Mouse (Mus musculus) heart, embryonic 15.5 days (tissue): ENCODE data around the gene Ptgis. TPM values are rescaled to one million over a fixed set of nuclear protein-coding genes. Genes with fewer than 3 reads are reported as not detected.

Experiments used
- ATAC-seq: fragments of 200-750 bp; cut with Nextera tagmentation; replicated peaks from 2 replicates; pipeline ENCODE4 v1.8.0; 2017; ENCODE audit warnings: low read depth, moderate TSS enrichment; ENCODE audit not compliant: insufficient number of reproducible peaks, insufficient read depth, low FRiP score
- H3K27ac ChIP-seq: fragments of 300-500 bp; sonication (generic); 2 replicates; pipeline ENCODE4 v1.5.1; 2015; ENCODE audit warnings: mild to moderate bottlenecking, inconsistent platforms
- H3K27me3 ChIP-seq: fragments of 300-500 bp; sonication (generic); 2 replicates; pipeline ENCODE4 v1.6.1; 2015; ENCODE audit warnings: inconsistent platforms
- H3K36me3 ChIP-seq: fragments of 300-500 bp; sonication (generic); 2 replicates; pipeline ENCODE4 v1.6.1; 2015; ENCODE audit warnings: mild to moderate bottlenecking, inconsistent platforms
- H3K4me1 ChIP-seq: fragments of 300-500 bp; sonication (generic); replicated peaks from 2 replicates; pipeline ENCODE4 v1.6.1; 2015; ENCODE audit warnings: inconsistent platforms
- H3K4me2 ChIP-seq: fragments of 300-500 bp; sonication (generic); 2 replicates; pipeline ENCODE4 v1.6.1; 2015; ENCODE audit warnings: inconsistent platforms, mild to moderate bottlenecking, moderate library complexity
- H3K4me3 ChIP-seq: fragments of 300-500 bp; sonication (generic); 2 replicates; pipeline ENCODE4 v1.5.1; 2015; ENCODE audit warnings: mild to moderate bottlenecking, inconsistent platforms
- H3K9ac ChIP-seq: fragments of 300-500 bp; sonication (generic); 2 replicates; pipeline ENCODE4 v1.6.1; 2015; ENCODE audit warnings: mild to moderate bottlenecking, inconsistent platforms
- H3K9me3 ChIP-seq: fragments of 300-500 bp; sonication (generic); replicated peaks from 2 replicates; pipeline ENCODE4 v1.6.1; 2016; ENCODE audit warnings: inconsistent platforms
- WGBS: fragments of 180-500 bp; shearing (Covaris S2); methylation state at CpG from one replicate; pipeline ENCODE4 v1.1.7; 2015; ENCODE audit warnings: mixed read lengths; 5-methylcytosine and 5-hydroxymethylcytosine counted together
- polyA plus RNA-seq: library from polyadenylated mRNA; unstranded; fragments of >200 nt; fragmentation: Nextera tagmentation; extraction: Ambion mirVana; gene quantifications from 2 replicates; pipeline ENCODE4 v1.2.1, GENCODE M21; 2015

Ptgis gene
- polyA plus RNA-seq, 1 experiment from 2014 or later: 22.5 TPM

- Histone ChIP-seq H3K4me1 (peaks cover 26% of the 10 kb centered on the region), H3K27ac (no peak overlapping the region), H3K36me3 (no peaks in the 10 kb centered on the region), H3K4me2 (no peak overlapping the region), H3K4me3 (no peak overlapping the region), H3K27me3 (peaks cover 74% of the 10 kb centered on the region), H3K9ac (no peak overlapping the region), H3K9me3 (no peaks in the 10 kb centered on the region)
- 51% methylated on average over 10 of the region's 10 CpGs for WGBS
- ATAC-seq: no peak
Measured at GRCm38 (mm10) chr2:167186544-167186943, 53.9 kb downstream of the Ptgis start.

- H3K9me3 ChIP-seq: no peaks in the 10 kb centered on the region
- H3K4me3 ChIP-seq: no peak overlapping the region
- ATAC-seq: no peak
- peaks cover 69% of the 10 kb centered on the region for H3K27me3 ChIP-seq
- no peaks in the 10 kb centered on the region for H3K36me3 ChIP-seq
- no peak overlapping the region for H3K9ac ChIP-seq
- 49% methylated on average over 13 of the region's 13 CpGs for whole genome bisulfite sequencing
- H3K27ac ChIP-seq: no peak overlapping the region
- H3K4me2 ChIP-seq: no peak overlapping the region
- peaks cover 26% of the 10 kb centered on the region for H3K4me1 ChIP-seq
Measured at GRCm38 (mm10) chr2:167186003-167186402, 54.4 kb downstream of the Ptgis start.

DNA sequence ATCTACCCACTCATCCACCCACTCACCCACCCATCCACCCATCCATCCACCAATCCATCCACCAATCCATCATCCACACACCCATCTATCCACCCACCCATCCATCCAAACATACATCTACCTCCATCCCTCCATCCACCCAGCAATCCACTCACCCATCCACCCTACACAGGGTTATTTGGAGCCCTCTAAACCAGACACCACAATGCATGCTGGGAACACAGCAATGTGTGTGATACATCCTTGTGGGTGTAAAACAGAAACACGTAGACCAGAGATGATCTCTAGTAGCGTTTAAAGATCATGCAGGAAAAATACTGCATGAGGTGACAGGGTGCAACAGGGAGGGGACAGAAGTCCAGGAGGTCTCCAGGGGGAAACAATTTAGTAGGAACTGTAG lies 55.0 kb downstream of the Ptgis start:
- no peak overlapping the region for H3K4me3 ChIP-seq
- no peak for ATAC-seq
- H3K9me3 ChIP-seq: no peaks in the 10 kb centered on the region
- H3K36me3 ChIP-seq: no peaks in the 10 kb centered on the region
- H3K9ac ChIP-seq: no peak overlapping the region
- H3K4me2 ChIP-seq: no peak overlapping the region
- peaks cover 63% of the 10 kb centered on the region for H3K27me3 ChIP-seq
- peaks cover 24% of the 10 kb centered on the region for H3K4me1 ChIP-seq
- 78% methylated on average over 2 of the region's 2 CpGs for WGBS
- H3K27ac ChIP-seq: no peak overlapping the region

GRCm38 (mm10) chr2:167181662-167182389 lies 58.6 kb downstream of the Ptgis start:
- Histone ChIP-seq H3K9me3 (no peaks in the 10 kb centered on the region), H3K27ac (no peak overlapping the region), H3K9ac (no peak overlapping the region), H3K27me3 (peaks cover 31% of the 10 kb centered on the region), H3K36me3 (no peaks in the 10 kb centered on the region), H3K4me1 (no peaks in the 10 kb centered on the region), H3K4me3 (no peak overlapping the region), H3K4me2 (no peak overlapping the region)
- WGBS: 78% methylated on average over 14 of the region's 14 CpGs
- ATAC-seq: no peak

GRCm38 (mm10) chr2:167181096-167181495 lies 59.3 kb downstream of the Ptgis start:
- WGBS: 77% methylated on average over 8 of the region's 8 CpGs
- H3K27ac ChIP-seq: no peak overlapping the region
- no peak overlapping the region for H3K4me2 ChIP-seq
- H3K9ac ChIP-seq: no peak overlapping the region
- H3K4me1 ChIP-seq: no peaks in the 10 kb centered on the region
- peaks cover 24% of the 10 kb centered on the region for H3K27me3 ChIP-seq
- H3K9me3 ChIP-seq: no peaks in the 10 kb centered on the region
- no peak for ATAC-seq
- no peaks in the 10 kb centered on the region for H3K36me3 ChIP-seq
- no peak overlapping the region for H3K4me3 ChIP-seq

GRCm38 (mm10) chr2:167179301-167179700 lies 61.1 kb downstream of the Ptgis start:
- WGBS: 77% methylated on average over 10 of the region's 10 CpGs
- Histone ChIP-seq H3K36me3 (no peaks in the 10 kb centered on the region), H3K4me1 (no peaks in the 10 kb centered on the region), H3K4me2 (no peak overlapping the region), H3K27me3 (peaks cover 6% of the 10 kb centered on the region; the same call in 1 of the 2 replicates), H3K9ac (no peak overlapping the region), H3K27ac (no peak overlapping the region), H3K4me3 (no peak overlapping the region), H3K9me3 (no peaks in the 10 kb centered on the region)
- ATAC-seq: no peak

GRCm38 (mm10) chr2:167177231-167177641 lies 63.2 kb downstream of the Ptgis start:
- Histone ChIP-seq H3K9me3 (no peaks in the 10 kb centered on the region), H3K4me2 (no peak overlapping the region), H3K9ac (no peak overlapping the region), H3K4me1 (no peaks in the 10 kb centered on the region), H3K36me3 (no peaks in the 10 kb centered on the region), H3K4me3 (no peak overlapping the region), H3K27me3 (peaks cover 4% of the 10 kb centered on the region; the same call in 1 of the 2 replicates), H3K27ac (no peak overlapping the region)
- ATAC-seq: no peak
- WGBS: 58% methylated on average over 10 of the region's 10 CpGs

DNA sequence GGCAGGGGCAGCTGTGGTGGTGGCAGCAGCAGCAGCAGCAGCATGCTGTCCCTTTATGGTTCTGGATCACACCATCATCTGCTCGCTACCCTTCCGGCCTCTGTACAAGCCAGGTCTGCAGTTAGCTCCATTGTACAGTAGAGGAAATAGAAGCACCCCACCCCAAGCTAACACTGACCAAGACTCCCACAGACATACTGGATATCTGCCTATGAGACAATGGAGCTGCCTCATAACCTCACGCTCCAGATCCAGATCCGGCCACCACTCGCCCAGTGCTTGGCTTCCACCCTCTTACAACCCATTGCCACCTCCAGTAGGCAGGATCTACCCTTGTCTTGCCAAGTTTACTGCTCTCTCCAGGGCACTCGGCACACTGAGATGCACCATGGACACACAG lies 65.1 kb downstream of the Ptgis start:
- 85% methylated on average over 6 of the region's 6 CpGs for WGBS
- Histone ChIP-seq H3K4me1 (no peaks in the 10 kb centered on the region), H3K4me2 (no peak overlapping the region), H3K27me3 (peaks cover 4% of the 10 kb centered on the region; the same call in 1 of the 2 replicates), H3K36me3 (no peaks in the 10 kb centered on the region), H3K9ac (no peak overlapping the region), H3K27ac (no peak overlapping the region), H3K9me3 (no peaks in the 10 kb centered on the region), H3K4me3 (no peak overlapping the region)
- no peak for ATAC-seq

GRCm38 (mm10) chr2:167173051-167173875 lies 67.1 kb downstream of the Ptgis start:
- peak; percentile 51 for ATAC-seq
- no peak overlapping the region for H3K4me3 ChIP-seq
- H3K9ac ChIP-seq: no peak overlapping the region
- no peaks in the 10 kb centered on the region for H3K36me3 ChIP-seq
- peak overlapping the region; percentile 56 for H3K27ac ChIP-seq
- peaks cover 9% of the 10 kb centered on the region for H3K4me1 ChIP-seq
- WGBS: 61% methylated on average over 5 of the region's 5 CpGs
- H3K4me2 ChIP-seq: no peak overlapping the region
- no peaks in the 10 kb centered on the region for H3K9me3 ChIP-seq
- peaks cover 4% of the 10 kb centered on the region; the same call in 1 of the 2 replicates for H3K27me3 ChIP-seq

- Histone ChIP-seq H3K4me1 (peaks cover 25% of the 10 kb centered on the region), H3K27ac (peak overlapping the region; percentile 18), H3K27me3 (no peaks in the 10 kb centered on the region), H3K4me3 (no peak overlapping the region), H3K9ac (no peak overlapping the region), H3K36me3 (no peaks in the 10 kb centered on the region), H3K9me3 (no peaks in the 10 kb centered on the region), H3K4me2 (no peak overlapping the region)
- peak; percentile 71 for ATAC-seq
- WGBS: 34% methylated on average over 11 of the region's 11 CpGs
Measured at GRCm38 (mm10) chr2:167167515-167168212, 72.7 kb downstream of the Ptgis start.

DNA sequence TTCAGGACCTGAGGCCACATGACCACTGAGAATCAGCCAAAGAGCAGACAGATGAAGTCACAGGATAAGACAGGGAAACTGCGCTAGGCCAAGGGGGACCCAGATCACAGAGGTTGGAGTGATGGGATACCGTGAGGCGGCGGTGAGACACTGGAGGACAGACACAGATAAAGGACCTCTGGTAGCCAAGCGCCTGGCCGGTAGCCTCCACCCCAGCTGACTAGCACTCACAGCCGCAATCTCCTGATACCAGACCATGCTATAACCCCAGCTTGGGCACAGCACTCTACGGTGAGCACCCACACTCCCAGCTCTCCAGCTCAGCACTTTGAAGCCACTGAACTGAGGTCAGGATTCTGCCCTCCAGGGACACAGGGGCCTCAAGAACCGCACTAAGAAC lies 76.8 kb downstream of the Ptgis start:
- no peak overlapping the region for H3K4me2 ChIP-seq
- no peaks in the 10 kb centered on the region for H3K9me3 ChIP-seq
- no peak overlapping the region for H3K9ac ChIP-seq
- no peak for ATAC-seq
- no peak overlapping the region for H3K4me3 ChIP-seq
- 73% methylated on average over 9 of the region's 9 CpGs for WGBS
- H3K27ac ChIP-seq: no peak overlapping the region
- H3K36me3 ChIP-seq: no peaks in the 10 kb centered on the region
- no peaks in the 10 kb centered on the region for H3K27me3 ChIP-seq
- peaks cover 22% of the 10 kb centered on the region for H3K4me1 ChIP-seq
